Mouse (Mus musculus) bone marrow macrophage, adult 2 months (primary cell): Measurements from ENCODE around the gene 2610318N02Rik.

ENCODE experiments used
- CTCF ChIP-seq: IDR thresholded peaks from 2 replicates; pipeline ENCODE4 v1.5.1; 2012; ENCODE audit warnings: low read depth, mild to moderate bottlenecking, low read length, moderate library complexity
- POLR2A ChIP-seq: IDR thresholded peaks from 2 replicates; pipeline ENCODE4 v1.6.1; 2012; ENCODE audit warnings: mild to moderate bottlenecking, low read depth, low read length, borderline replicate concordance

DNA sequence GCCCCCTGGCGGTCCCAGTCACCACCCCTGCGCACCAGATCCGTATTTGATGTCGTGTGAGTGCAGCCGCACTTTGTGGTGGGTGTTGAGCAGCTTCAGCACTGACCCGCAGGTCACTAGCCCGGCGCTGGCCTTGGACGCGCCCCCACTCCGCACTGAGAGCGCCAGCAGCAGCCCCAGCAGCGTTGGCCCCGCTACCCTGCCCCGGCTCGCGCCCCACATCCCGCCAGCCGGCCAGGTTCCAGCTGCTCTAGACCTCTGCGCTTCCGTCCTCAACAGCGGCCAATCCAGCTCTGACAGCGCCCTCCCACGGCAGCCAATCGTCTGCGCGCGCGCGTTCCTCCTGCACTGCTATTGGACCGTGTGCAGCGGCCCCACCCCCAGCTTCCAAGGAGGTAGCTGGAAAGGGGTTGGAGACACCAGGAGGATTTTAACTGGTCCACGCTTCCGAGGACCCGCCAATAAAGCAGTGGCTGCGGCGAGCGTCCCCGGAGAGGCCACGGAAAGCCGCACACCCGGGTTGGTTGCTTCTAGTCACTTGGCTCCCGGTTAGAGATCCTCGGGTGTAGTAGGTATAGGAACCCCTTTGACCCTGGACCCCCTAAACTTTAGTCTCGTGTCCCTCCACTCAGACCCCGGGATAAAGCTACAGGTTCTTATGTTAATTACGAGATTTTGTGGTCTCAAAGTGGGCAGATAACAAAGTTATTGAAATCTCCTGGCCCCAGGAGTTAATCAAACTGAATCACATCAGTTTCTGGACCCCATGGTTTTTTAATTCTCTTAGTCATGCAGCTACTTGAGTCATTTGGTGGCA, 7.3 kb upstream of the 2610318N02Rik start, which contains the start of gene Sdf2l1:
- TF ChIP-seq CTCF = no peak
- no peak for TF ChIP-seq POLR2A
